Mouse (Mus musculus) frontal cortex, adult (tissue): Measurements from ENCODE around the gene Eva1a.

ENCODE experiments used
- ATAC-seq: cut with Nextera tagmentation; 2 replicates; pipeline ENCODE4 v1.9.2; 2017; ENCODE audit warnings: mild to moderate bottlenecking, moderate library complexity, mixed read lengths; ENCODE audit not compliant: low TSS enrichment

The Eva1a gene

DNA sequence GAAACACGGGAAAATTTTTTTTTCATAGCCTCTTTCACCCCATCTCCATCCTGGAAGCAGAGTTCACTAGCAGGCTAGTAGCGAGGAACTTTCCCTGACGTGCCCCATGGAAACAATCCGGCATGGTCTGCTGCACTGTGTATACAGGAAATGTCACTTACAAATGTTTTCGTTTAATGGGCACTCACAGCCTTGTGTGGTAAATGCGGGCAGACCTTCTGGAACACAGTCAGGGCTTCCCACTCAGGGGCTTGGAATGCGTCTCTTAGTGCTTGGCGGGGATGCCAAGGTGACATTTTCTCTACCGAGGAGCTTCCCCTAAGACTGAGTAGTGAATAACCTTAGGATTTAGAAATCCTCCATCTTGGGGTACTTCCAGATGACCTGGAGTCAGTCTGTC lies 87.0 kb downstream of the Eva1a start:
- no peak for ATAC-seq

DNA sequence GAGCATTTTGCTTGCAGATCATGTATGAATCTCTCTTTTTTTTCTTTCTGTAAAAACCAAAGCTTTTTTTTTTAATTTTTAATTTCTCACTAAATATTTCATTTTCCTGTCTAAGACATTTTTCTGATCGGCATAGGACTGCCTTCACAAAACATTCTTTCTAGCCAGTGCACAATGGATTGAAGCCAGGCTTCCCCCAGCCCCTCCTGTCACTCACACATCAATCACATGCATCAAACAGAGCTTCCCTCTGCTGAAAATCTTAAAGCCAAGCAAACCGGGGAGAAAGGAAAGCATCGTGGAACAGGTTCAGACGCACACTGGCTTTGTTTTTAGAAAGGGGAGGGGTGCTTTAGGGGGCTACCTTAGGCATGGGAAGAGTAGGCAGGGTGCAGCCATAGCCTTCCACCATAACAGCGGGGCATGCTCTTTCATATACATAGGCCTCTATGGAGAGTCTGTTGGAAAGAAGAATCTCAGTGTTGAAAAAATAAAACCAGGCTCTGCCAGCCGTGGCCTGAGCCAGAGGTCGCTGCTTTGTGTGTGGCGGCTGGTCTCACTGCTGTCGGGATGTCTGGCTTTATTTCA lies 88.9 kb downstream of the Eva1a start:
- no peak for ATAC-seq

DNA sequence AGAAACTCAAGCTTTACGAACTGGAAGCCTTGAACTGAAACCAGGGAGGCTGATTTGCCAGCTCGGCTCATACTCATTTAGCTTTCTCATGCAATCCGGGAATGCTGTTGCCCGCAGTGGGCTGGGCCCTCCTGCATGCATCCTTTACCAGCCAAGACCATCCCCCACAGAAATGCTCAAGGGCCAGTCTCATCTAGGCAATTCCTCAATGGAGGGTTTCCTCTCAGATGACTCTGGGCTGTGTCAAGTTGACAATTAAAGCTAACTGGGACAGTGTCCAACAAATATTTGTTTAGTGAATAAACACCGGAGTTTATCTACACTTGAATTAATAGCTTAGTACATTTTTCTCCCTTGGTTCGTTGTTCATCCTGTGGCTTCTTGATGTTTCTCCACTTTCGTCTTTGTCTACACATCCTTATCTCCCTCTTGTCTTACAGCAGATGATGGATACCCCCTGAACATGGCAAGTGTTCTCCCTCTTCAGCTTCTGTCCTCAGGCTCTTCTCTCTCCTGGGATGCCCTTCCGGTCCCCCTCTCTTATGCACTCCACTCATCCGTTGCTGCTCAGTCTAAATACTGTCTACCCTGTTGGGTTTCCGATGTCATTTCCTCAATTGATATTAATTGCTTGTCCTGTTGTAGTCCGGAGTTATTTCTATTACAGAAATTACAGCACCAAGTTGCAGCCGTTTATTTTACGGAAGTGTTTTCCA lies 92.2 kb downstream of the Eva1a start:
- no peak for ATAC-seq

DNA sequence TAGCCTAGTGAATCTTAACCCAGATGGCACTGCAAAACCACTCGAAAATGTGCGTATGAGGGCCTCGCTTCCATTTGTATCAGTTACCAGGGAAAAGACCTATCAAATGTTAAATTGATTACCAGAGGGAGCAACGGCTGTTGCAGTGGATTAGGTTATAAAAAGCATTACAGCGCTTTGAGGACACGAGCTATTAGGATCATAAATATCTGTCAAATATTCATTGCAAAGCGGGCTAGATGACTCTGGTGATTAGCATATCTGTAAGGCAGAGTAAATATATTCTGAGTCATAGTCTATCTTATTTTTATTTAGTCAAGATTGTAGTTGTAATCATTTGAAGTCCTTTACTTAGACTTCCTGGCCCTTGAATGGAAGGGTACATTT lies 92.7 kb downstream of the Eva1a start:
- ATAC-seq: no peak

DNA sequence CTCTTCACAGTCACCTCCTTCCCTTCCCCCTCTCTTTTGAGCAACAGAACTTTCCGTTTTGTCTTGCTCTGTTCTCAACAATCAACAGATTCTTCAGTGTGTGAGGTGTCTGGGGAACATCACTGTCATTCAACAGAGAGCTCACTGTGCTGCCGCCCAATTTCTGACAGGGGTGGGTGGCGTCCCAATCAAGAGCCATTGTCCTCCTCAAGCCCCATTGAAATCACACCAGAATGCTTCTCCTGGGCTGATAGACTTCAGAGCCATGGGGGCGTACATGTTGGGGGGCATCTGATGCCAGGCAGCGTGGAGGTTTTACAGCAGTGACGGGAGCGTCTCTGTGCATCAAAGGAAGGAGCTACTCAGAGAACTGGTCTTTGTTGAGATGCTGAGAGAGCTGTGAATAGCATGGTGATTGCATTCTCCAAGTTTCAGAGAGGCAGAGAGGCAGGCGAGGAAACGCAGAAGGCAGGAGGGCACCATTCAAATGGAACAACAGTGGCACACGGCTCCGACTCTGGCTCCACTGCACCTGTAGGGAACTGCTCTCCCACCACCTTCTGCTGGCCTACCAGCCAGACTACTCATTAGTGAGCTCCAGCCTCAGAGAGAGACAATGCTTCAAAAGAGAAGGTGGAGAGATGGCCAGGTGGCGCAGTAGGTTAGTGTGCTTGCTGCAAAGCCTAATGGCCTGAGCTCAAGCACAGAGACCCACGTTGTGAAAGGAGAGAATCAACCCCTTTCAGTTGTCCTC lies 95.3 kb downstream of the Eva1a start:
- ATAC-seq: no peak; the same call in 1 of the 2 replicates
